Mouse (Mus musculus) bone marrow, adult 2 months (tissue): ENCODE data around the gene Nlrx1. TPM values are rescaled to one million over a fixed set of nuclear protein-coding genes. Genes with fewer than 3 reads are reported as not detected.

Experiments
- H3K27ac ChIP-seq: fragments of 200-500 bp; 2 replicates; pipeline ENCODE4 v1.5.1; 2012; ENCODE audit warnings: low read depth, mild to moderate bottlenecking, control low read depth, inconsistent platforms, low read length; ENCODE audit not compliant: control insufficient read depth, poor library complexity, insufficient read depth
- H3K4me1 ChIP-seq: fragments of 200-500 bp; 2 replicates; pipeline ENCODE4 v1.6.1; 2011; ENCODE audit warnings: low read length; ENCODE audit not compliant: control insufficient read depth, insufficient read depth
- H3K4me3 ChIP-seq: fragments of 200-500 bp; replicated peaks from 2 replicates; pipeline ENCODE3; 2011; ENCODE audit warnings: mild to moderate bottlenecking, low read depth, low read length, control low read depth; ENCODE audit not compliant: control insufficient read depth
- CTCF ChIP-seq: fragments of 200-500 bp; IDR thresholded peaks from 2 replicates; pipeline ENCODE4 v1.5.1; 2011; ENCODE audit warnings: low read length, control low read depth; ENCODE audit not compliant: control insufficient read depth, insufficient read depth
- POLR2A ChIP-seq: fragments of 200-500 bp; IDR thresholded peaks from 2 replicates; pipeline ENCODE4 v1.6.1; 2011; ENCODE audit warnings: low read depth, mild to moderate bottlenecking, control low read depth, low read length, borderline replicate concordance; ENCODE audit not compliant: control insufficient read depth
- WGBS: fragments of 180-500 bp; shearing (Covaris S2); methylation state at CpG from one replicate; pipeline ENCODE4 v1.1.7; 2018; 5-methylcytosine and 5-hydroxymethylcytosine counted together
- polyA plus RNA-seq: library from polyadenylated mRNA; stranded (reverse); fragments of >200 nt; gene quantifications from 2 replicates; pipeline ENCODE4 v1.2.4, GENCODE M21; 2011; ENCODE audit warnings: low replicate concordance; ENCODE audit not compliant: missing spikeins, insufficient read depth, insufficient read length

Nlrx1 gene
- 11.6 and 25.0 TPM in 2 replicates for polyA plus RNA-seq

- TF ChIP-seq CTCF (0 out of 2 replicates have a peak, but pooled peaks have one; percentile 4), POLR2A (no peak)
- peak within 1 kb of the TSS; percentile 98 for H3K27ac ChIP-seq
- peaks cover 2% of the 10 kb centered on the region for H3K4me1 ChIP-seq
- 4% methylated on average over 6 of the region's 6 CpGs for WGBS
- peak within 1 kb of the TSS; percentile 67 for H3K4me3 ChIP-seq
These were observed at the start of gene Nlrx1 for GRCm38 (mm10) chr9:44268432-44268831. Gene Nlrx1, minus strand, starts transcription at chr9:44268599.

DNA sequence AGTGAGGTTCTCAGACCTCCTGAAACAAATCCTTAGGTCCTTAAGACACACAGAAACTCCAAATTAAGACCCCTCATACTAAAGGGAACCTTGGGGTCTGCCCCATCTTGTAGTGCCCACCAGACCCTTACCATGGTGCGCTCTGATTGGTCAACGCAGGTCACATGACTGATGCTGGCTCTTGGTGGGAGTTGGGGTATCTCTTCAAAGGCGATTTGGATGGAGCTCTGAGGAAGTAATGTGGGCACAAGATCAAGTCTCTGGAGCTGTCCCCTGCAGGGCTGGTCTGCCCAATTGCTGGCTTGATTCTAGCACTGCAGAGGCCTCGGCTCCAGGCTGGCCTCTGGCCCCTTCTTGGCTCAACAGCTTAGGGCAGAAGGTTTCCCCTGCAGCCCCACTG lies 49.1 kb upstream of the Nlrx1 start:
- 85% methylated on average over 4 of the region's 4 CpGs for WGBS
- no peak overlapping the region for H3K27ac ChIP-seq
- TF ChIP-seq POLR2A (no peak), CTCF (no peak)

GRCm38 (mm10) chr9:44314910-44315309 lies 46.5 kb upstream of the Nlrx1 start:
- Histone ChIP-seq H3K4me1 (peaks cover 3% of the 10 kb centered on the region), H3K4me3 (no peak overlapping the region), H3K27ac (no peak overlapping the region)
- TF ChIP-seq CTCF (no peak), POLR2A (0 out of 2 replicates have a peak, but pooled peaks have one; percentile 11)
- WGBS = 97% methylated on average over 18 of the region's 18 CpGs

More for the DNA sequence above, 49.1 kb upstream of the Nlrx1 start:
- peaks cover 5% of the 10 kb centered on the region for H3K4me1 ChIP-seq
- H3K4me3 ChIP-seq = no peak overlapping the region

- H3K4me3 ChIP-seq = no peak overlapping the region
- 95% methylated on average over 4 of the region's 4 CpGs for WGBS
- TF ChIP-seq POLR2A = no peak
- TF ChIP-seq CTCF = no peak
- peaks cover 3% of the 10 kb centered on the region for H3K4me1 ChIP-seq
- no peak overlapping the region for H3K27ac ChIP-seq
These were observed 45.8 kb upstream of the Nlrx1 start for GRCm38 (mm10) chr9:44314257-44314547.

- peaks cover 3% of the 10 kb centered on the region for H3K4me1 ChIP-seq
- WGBS = 92% methylated on average over 19 of the region's 19 CpGs
These were observed 45.3 kb upstream of the Nlrx1 start for GRCm38 (mm10) chr9:44313476-44314256.

GRCm38 (mm10) chr9:44311136-44312134 lies 43.0 kb upstream of the Nlrx1 start:
- WGBS = 46% methylated on average over 27 of the region's 27 CpGs

More at GRCm38 (mm10) chr9:44313476-44314256, 45.3 kb upstream of the Nlrx1 start:
- TF ChIP-seq CTCF (no peak), POLR2A (no peak)
- no peak overlapping the region for H3K4me3 ChIP-seq
- no peak overlapping the region for H3K27ac ChIP-seq

DNA sequence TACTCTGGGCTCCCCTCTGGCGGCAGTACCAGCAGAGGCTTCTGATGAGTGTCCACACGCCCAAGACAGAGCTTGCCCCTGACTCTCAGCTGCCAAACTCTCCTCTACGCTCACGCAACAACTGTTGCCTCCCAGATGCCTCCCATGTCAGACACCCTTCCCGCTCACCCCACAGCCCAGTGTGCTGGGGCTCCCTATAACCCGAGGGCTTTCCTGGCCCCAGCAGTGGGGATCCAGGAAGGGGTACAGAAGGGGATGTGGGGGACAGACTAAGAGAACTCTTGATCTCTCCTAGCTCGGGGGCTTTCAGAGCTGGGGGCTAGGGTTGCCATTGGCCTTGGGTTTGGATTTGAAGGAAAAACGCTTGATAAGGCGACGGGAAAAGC lies 42.3 kb upstream of the Nlrx1 start:
- TF ChIP-seq POLR2A (no peak), CTCF (no peak)
- no peak overlapping the region for H3K4me3 ChIP-seq
- H3K27ac ChIP-seq = no peak overlapping the region
- 70% methylated on average over 10 of the region's 10 CpGs for WGBS
- H3K4me1 ChIP-seq = no peaks in the 10 kb centered on the region

More at GRCm38 (mm10) chr9:44311136-44312134, 43.0 kb upstream of the Nlrx1 start:
- TF ChIP-seq CTCF (no peak), POLR2A (no peak)
- Histone ChIP-seq H3K4me3 (no peak overlapping the region), H3K4me1 (no peaks in the 10 kb centered on the region), H3K27ac (no peak overlapping the region)

GRCm38 (mm10) chr9:44309756-44310155 lies 41.4 kb upstream of the Nlrx1 start:
- no peaks in the 10 kb centered on the region for H3K4me1 ChIP-seq
- H3K4me3 ChIP-seq = no peak overlapping the region
- TF ChIP-seq POLR2A (no peak), CTCF (no peak)
- H3K27ac ChIP-seq = no peak overlapping the region
- WGBS = 78% methylated on average over 3 of the region's 3 CpGs
